Mouse (Mus musculus) midbrain, embryonic 14.5 days (tissue): ENCODE data around the gene Arl1. TPM values are rescaled to one million over a fixed set of nuclear protein-coding genes. Genes with fewer than 3 reads are reported as not detected.
"Not testable (repeated sequence)": the region's sequence is repeated elsewhere in the genome, so short reads cannot be mapped to it uniquely, and the experiment has no call there.

Experiments used
- ATAC-seq: fragments of 200-750 bp; cut with Nextera tagmentation; 2 replicates; pipeline ENCODE4 v1.8.0; 2017; ENCODE audit warnings: moderate number of reproducible peaks, moderate library complexity; ENCODE audit not compliant: low FRiP score, low TSS enrichment
- DNase-seq: peaks from one replicate; pipeline ENCODE4 v3.0.0-alpha.2; 2015
- H3K27ac ChIP-seq: fragments of 300-500 bp; sonication (generic); replicated peaks from 2 replicates; pipeline ENCODE4 v1.5.1; 2014; ENCODE audit warnings: mild to moderate bottlenecking, low read depth, low read length, moderate library complexity
- H3K27me3 ChIP-seq: fragments of 300-500 bp; sonication (generic); 2 replicates; pipeline ENCODE4 v1.6.1; 2014; ENCODE audit warnings: low read length, control low read depth, mixed read lengths; ENCODE audit not compliant: control insufficient read depth, insufficient read depth
- H3K36me3 ChIP-seq: fragments of 300-500 bp; sonication (generic); 2 replicates; pipeline ENCODE4 v1.6.1; 2014; ENCODE audit warnings: low read length, control low read depth; ENCODE audit not compliant: control insufficient read depth, insufficient read depth
- H3K4me1 ChIP-seq: fragments of 300-500 bp; sonication (generic); 2 replicates; pipeline ENCODE4 v1.6.1; 2014; ENCODE audit warnings: mild to moderate bottlenecking, antibody characterized with exemption, low read length, control low read depth; ENCODE audit not compliant: control insufficient read depth, insufficient read depth
- H3K4me2 ChIP-seq: fragments of 300-500 bp; sonication (generic); 2 replicates; pipeline ENCODE4 v1.6.1; 2014; ENCODE audit warnings: mild to moderate bottlenecking, low read length, moderate library complexity
- H3K4me3 ChIP-seq: fragments of 300-500 bp; sonication (generic); replicated peaks from 2 replicates; pipeline ENCODE4 v1.5.1; 2014; ENCODE audit warnings: low read depth, low read length
- H3K9ac ChIP-seq: fragments of 300-500 bp; sonication (generic); replicated peaks from 2 replicates; pipeline ENCODE4 v1.6.1; 2014; ENCODE audit warnings: mild to moderate bottlenecking, low read length, moderate library complexity
- H3K9me3 ChIP-seq: fragments of 300-500 bp; sonication (generic); 2 replicates; pipeline ENCODE4 v1.6.1; 2016; ENCODE audit warnings: low read length, control low read depth, mixed read lengths; ENCODE audit not compliant: control insufficient read depth
- WGBS: fragments of 180-500 bp; shearing (Covaris S2); extraction: QIAGEN DNeasy Blood & Tissue Kit; methylation state at CpG from one replicate; pipeline ENCODE4 v1.1.7; 2014; 5-methylcytosine and 5-hydroxymethylcytosine counted together
- polyA plus RNA-seq: library from polyadenylated mRNA; unstranded; fragments of >200 nt; fragmentation: Nextera tagmentation; extraction: Ambion mirVana; gene quantifications from 2 replicates; pipeline ENCODE4 v1.2.1, GENCODE M21; 2014

Gene Arl1
- polyA plus RNA-seq, 1 experiment from 2014 or later, result 153 TPM

DNA sequence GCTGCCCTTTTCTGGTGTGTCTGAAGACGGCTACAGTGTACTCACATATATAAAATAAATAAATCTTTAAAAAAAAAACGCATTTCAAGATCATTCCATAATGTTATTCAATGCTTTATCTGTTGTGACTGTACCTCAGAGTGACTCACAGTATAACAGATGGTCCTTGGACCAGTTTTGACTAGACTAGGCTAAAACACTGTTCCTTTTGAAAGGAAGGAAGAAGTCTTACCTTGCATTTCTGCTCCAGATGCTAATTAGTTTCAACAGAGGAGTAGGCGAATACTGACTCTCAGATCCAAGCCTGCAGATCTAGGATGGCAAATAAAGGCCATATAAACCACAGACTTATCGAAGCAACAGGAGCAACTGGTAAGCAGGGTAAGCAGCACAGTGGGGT lies 50.1 kb downstream of the Arl1 start:
- ATAC-seq, result no peak
- Histone ChIP-seq H3K27me3 (no peaks in the 10 kb centered on the region), H3K9me3 (no peaks in the 10 kb centered on the region), H3K36me3 (peaks cover 38% of the 10 kb centered on the region), H3K4me3 (no peak overlapping the region), H3K27ac (no peak overlapping the region), H3K4me1 (no peaks in the 10 kb centered on the region), H3K9ac (no peak overlapping the region), H3K4me2 (no peak overlapping the region)
- no peak for DNase-seq
- 89% methylated on average over 4 of the region's 4 CpGs for WGBS

DNA sequence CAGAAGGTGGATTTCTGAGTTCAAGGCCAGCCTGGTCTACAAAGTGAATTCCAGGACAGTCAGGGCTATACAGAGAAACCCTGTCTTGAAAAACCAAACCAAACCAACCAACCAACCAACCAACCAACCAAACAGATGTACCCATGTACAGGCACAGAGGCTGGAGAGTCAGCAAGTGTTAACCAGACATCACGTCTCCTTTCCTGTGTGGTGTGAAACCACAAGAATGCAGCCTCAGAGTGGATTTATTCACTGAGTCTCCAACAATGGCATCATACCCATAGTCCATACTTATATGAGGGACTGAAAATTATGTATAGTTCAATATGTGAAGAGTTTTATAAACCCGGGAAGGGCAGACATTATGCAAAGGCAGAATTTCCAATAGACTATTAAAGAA lies 52.5 kb downstream of the Arl1 start:
- H3K9ac ChIP-seq, H3K27ac ChIP-seq, H3K27me3 ChIP-seq, H3K4me1 ChIP-seq, ATAC-seq, DNase-seq, H3K4me2 ChIP-seq, H3K4me3 ChIP-seq, H3K9me3 ChIP-seq: not testable (repeated sequence)
- WGBS, result 88% methylated on average over 2 of the region's 2 CpGs
- peaks cover 42% of the 10 kb centered on the region for H3K36me3 ChIP-seq

DNA sequence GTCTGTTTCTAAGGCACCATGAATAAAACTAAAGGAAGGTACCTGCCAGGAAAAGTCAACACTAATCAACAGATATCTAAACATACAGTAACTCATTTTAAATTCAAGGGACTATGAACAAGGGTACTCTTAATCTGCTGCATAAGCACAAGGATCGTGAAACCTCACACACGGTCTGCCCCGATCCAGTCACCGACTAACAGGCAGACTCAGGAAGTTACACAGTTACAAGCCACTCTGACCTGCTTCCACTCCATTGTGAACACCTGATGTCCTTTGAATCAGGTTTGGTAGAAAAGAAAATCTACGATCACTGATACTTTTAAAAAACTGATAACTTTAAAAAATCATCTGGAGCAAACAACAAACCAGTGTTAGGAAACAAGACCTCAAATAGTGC lies 53.3 kb downstream of the Arl1 start:
- Histone ChIP-seq H3K4me3 (no peak overlapping the region), H3K9ac (no peak overlapping the region), H3K4me1 (no peaks in the 10 kb centered on the region), H3K27me3 (no peaks in the 10 kb centered on the region), H3K27ac (no peak overlapping the region), H3K4me2 (no peak overlapping the region), H3K9me3 (no peaks in the 10 kb centered on the region), H3K36me3 (peaks cover 39% of the 10 kb centered on the region)
- DNase-seq (no peak), ATAC-seq (no peak)
- 95% methylated on average over 5 of the region's 5 CpGs for WGBS

DNA sequence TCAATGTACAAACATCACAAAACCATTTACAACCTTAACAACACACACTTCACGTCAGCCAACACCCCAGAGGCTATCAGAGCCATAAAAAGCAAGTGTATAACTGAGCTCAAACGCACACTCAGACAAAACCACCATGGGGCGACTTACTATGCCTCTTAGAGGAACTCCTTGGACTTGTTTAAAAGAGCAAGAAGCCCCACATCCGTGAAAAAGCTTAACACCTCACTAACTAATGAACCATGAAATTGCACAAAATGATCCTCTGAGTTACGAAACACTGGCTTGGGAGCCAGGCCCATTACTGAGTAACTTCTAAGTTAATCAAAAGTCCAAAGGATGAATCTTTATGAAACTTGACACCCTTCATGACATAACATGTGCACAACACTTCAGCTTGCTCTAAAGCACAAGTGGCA lies 53.9 kb downstream of the Arl1 start:
- Histone ChIP-seq H3K4me2 (no peak overlapping the region), H3K4me3 (no peak overlapping the region), H3K4me1 (no peaks in the 10 kb centered on the region), H3K27ac (no peak overlapping the region), H3K36me3 (peaks cover 36% of the 10 kb centered on the region), H3K27me3 (no peaks in the 10 kb centered on the region), H3K9me3 (no peaks in the 10 kb centered on the region), H3K9ac (no peak overlapping the region)
- 84% methylated on average over 5 of the region's 5 CpGs for WGBS
- DNase-seq (no peak), ATAC-seq (no peak)

DNA sequence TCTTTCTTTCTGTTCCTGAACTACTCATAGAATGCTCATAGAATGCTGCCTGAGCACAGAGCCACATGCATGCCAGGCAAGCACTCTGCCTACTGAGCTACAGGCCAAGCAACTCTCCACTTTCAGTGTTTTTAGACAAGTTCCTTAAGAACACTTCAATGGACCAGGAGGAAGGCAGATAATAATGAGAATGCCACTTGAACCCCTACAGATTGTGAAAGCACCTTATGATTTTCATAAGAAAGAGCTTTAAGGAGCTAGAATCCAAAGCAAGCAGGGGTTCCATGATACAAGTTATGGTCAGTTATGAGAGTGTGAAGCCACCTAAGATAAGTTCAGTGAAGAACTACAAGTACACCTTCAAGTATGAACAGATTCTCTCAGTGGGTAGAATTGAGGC lies 63.0 kb downstream of the Arl1 start:
- H3K4me1 ChIP-seq, result no peaks in the 10 kb centered on the region
- no peak overlapping the region for H3K27ac ChIP-seq
- no peak overlapping the region for H3K4me2 ChIP-seq
- DNase-seq (no peak), ATAC-seq (no peak)
- H3K4me3 ChIP-seq, result no peak overlapping the region
- no peaks in the 10 kb centered on the region for H3K9me3 ChIP-seq
- H3K36me3 ChIP-seq, result peaks cover 65% of the 10 kb centered on the region
- H3K27me3 ChIP-seq, result no peaks in the 10 kb centered on the region
- no peak overlapping the region for H3K9ac ChIP-seq

Other genes starting within 250 kb of the Arl1 start
- 8.5 and 8.7 TPM in 2 replicates for gene Chpt1, start 226.8 kb upstream of the Arl1 start, polyA plus RNA-seq
- gene Mybpc1, start 125.7 kb upstream of the Arl1 start, polyA plus RNA-seq, result 1.3 and 4.1 TPM in 2 replicates
- not detected in 2 replicates for gene Spic, start 45.8 kb upstream of the Arl1 start, polyA plus RNA-seq
- gene Utp20, start 95.9 kb downstream of the Arl1 start, polyA plus RNA-seq, result 10.3 and 12.7 TPM in 2 replicates
- 0.05 and 0.07 TPM in 2 replicates for gene Slc5a8, start 155.1 kb downstream of the Arl1 start, polyA plus RNA-seq